Mouse (Mus musculus) heart, postnatal 14 days (tissue): Measurements from ENCODE around the gene Hspe1. TPM values are rescaled to one million over a fixed set of nuclear protein-coding genes. Genes with fewer than 3 reads are reported as not detected.

ENCODE experiments used
- DNase-seq, 2 experiments: peaks; one replicate each; pipeline ENCODE4 v3.0.0; 2021 to 2022
- intact Hi-C: fragments of 180-260 bp; cut with DNase I; formaldehyde crosslinking; loops from one replicate; pipeline ENCODE4 v1.15.1; 2025
- total RNA-seq, 2 experiments: library from RNA; stranded (reverse); gene quantifications; 2 replicates each; pipeline ENCODE4 v1.2.3; 2021

Hspe1 gene
- total RNA-seq, 2 experiments from 2014 or later: 125 TPM

DNA sequence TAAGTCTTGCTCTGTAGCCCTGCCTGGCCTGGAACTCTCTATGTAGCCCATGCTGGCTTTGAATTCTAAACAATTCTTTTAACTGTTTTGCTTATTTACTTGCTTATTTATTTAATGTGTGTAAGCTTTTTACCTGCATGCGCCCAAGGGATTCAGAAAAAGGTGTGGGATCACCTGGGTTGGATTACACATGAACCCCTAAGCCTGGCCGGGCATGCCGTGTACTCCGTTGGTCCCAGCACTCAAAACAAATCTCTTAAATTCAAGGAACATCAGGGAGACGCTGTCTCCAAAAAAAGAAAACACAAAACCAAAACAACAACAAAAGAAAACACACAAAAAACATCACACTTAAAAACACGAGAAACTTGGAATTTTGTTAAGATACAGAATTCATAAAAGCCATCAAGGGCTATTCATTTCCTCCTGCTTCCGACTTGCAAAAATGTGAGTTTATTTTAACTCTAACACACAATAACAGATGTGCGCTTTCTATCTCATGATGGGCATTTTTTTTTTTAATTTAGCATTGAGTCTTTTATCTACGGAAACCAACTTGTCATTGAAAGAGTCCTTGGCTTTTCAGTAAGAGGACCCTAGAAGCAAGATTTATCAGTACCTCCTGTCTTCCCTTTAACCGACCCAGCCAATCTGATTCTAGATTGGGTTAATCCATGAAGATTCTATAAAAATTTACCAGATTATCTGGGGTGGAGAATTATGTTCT lies 42.4 kb downstream of the Hspe1 start:
- intact Hi-C loops: loop anchor here (2.0 kb wide), 2 partner anchors 44 to 106 kb away; partner anchors contain the start of gene Mars2

GRCm38 (mm10) chr1:55130943-55131401 lies 43.0 kb downstream of the Hspe1 start, which contains the start of gene Mob4:
Gene Mob4 (plus strand): TSS chr1:55131231.
- intact Hi-C loops: loop anchor here (2.0 kb wide), 2 partner anchors 44 to 106 kb away; partner anchors contain the start of gene Mars2
- peak; percentile 97 for DNase-seq

More for the DNA sequence above, 42.4 kb downstream of the Hspe1 start:
- no peak for DNase-seq

- no peak for DNase-seq
Measured at GRCm38 (mm10) chr1:55131424-55132014, 43.6 kb downstream of the Hspe1 start.

DNA sequence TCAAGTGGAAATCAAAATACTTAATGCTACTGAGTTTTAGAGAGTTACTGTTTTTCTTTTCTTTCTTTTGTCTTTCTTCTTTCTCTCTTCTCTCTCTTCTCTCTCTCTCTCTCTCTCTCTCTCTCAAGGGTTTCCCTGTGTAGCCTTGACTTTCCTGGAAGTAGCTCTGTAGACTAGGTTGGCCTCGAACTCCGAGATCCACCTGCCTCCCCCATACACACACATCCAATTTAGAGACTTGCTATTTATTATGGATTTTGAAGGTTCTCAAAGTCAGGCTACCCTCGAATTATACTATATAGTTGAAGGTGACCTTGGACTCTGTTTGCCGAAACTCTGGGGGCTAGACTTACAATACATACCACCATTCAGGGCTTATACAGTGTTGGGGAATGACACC lies 44.4 kb downstream of the Hspe1 start:
- DNase-seq: no peak
- intact Hi-C loops: no loop called here

More at GRCm38 (mm10) chr1:55131424-55132014, 43.6 kb downstream of the Hspe1 start:
- intact Hi-C loops: loop anchor here (2.0 kb wide), 2 partner anchors 45 to 105 kb away; partner anchors contain the start of gene Mars2

DNA sequence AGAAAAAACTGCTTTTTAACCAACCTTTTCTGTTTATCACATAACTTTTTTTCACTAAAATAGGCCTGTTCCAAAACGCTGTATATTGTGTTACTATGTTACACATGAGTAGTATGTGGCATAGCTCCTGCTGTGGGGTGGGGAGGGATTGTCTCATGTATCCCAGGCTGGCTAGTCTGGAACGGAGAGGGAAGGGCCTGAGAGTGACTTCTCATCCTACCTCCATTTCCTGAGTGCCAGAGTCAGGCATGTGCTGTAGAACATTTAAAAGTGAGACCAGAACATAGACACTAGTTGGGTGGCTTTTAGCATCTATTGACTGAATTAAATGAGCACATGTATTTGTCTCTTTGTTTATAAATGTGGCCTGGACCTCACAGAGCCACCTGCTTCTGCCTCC lies 45.2 kb downstream of the Hspe1 start:
- DNase-seq: no peak
- intact Hi-C loops: no loop called here

GRCm38 (mm10) chr1:55134301-55134700 lies 46.4 kb downstream of the Hspe1 start:
- intact Hi-C loops: no loop called here
- no peak for DNase-seq

DNA sequence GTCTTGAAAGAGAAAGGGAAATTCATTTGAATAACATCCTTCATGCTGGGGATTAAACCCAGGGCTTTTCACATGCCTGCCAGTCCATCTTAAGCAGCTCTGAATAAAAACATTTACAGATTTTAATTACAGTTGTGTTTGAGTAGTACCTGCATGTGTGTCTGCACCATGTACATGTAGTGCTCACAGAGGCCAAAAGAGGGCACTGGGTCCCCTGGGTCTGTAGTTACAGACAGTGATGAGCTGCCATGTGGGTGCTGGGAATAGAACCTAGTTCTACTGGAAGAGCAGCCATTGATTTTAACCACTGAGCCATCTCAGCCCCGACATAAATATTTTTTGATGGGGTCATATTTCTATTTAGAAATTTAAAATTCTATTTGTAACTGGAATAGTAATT lies 47.9 kb downstream of the Hspe1 start:
- no peak for DNase-seq
- intact Hi-C loops: no loop called here

Other genes starting within 250 kb of the Hspe1 start
- 10 to 100 TPM; 15.9 to 16.9 TPM for gene Ankrd44, start 161.7 kb upstream of the Hspe1 start, total RNA-seq
- 100 to 1,000 TPM; 100 to 106 TPM for gene Sf3b1, start 60.7 kb upstream of the Hspe1 start, total RNA-seq
- 10 to 100 TPM; 47.3 to 61.7 TPM for gene Coq10b, start 35.4 kb upstream of the Hspe1 start, total RNA-seq
- 100 to 1,000 TPM; 331 to 362 TPM for gene Hspd1, start 111 bp downstream of the Hspe1 start, total RNA-seq
- gene Mob4, start 43.1 kb downstream of the Hspe1 start, total RNA-seq: 10 to 100 TPM; 36.6 to 38.2 TPM
- gene Rftn2, start 138.7 kb downstream of the Hspe1 start, total RNA-seq: 10 to 100 TPM; 10.6 to 11.9 TPM
- gene Mars2, start 149.0 kb downstream of the Hspe1 start, total RNA-seq: 1 to 10 TPM; 4.9 to 5.2 TPM